Mouse (Mus musculus) c-Kit-positive CD71-positive TER-119-positive erythroid progenitor cells, embryonic 14.5 days (primary cell): ENCODE data around the gene Atg2b.

Source experiments
- DNase-seq: peaks from one replicate; pipeline ENCODE4 v3.0.0-alpha.2; 2013; ENCODE audit warnings: low spot score

Gene Atg2b

DNA sequence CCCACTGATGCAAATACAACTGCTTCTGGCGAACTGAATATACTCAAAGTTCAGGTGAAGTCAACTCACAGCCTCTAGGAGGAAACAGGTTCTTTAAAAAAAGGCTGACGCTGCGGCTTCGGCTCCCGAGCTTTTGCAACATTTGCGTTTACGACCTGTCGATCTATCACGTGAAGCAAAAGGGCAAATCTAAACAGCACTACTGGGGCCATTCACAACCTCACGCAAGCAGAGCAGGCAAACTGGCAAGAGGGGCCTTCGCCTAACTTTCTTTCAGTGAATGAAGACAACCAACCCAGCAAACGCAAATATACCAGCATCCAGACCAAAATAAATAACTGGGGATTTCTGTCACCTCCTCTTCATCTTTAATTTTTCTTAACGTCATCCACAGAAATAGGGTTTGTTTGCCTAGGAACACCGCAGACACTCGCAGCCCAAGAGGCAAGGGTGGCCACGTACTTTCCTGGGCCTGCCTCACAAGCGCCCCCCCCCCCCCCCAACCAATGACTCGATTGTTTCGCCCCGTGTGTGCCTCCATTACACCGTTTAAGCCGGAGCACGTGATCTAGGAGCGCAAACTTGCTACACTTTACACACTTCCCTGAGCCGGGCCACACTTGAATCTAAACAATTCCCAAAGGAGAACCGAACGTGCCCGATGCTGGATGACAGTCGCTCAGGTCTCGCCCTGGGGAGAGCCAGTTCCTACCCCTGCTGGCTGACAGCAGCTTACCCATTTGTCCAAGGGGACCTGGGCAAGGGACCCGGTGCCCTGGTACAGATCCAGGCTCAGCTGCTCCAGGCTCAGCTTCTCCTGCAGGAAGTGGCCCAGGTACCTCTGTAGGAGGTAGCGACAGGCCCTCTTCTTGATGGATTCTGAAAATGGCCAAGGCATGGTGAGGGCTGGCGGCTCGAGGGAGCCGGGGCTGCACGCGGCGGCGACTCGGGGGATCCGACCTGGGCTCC is 794 bp downstream of the Atg2b start, which contains the start of gene Gskip:
Gene Gskip, plus strand, starts transcription at position 897 of the 969 bp plus-strand sequence.
- peak; percentile 64 for DNase-seq

DNA sequence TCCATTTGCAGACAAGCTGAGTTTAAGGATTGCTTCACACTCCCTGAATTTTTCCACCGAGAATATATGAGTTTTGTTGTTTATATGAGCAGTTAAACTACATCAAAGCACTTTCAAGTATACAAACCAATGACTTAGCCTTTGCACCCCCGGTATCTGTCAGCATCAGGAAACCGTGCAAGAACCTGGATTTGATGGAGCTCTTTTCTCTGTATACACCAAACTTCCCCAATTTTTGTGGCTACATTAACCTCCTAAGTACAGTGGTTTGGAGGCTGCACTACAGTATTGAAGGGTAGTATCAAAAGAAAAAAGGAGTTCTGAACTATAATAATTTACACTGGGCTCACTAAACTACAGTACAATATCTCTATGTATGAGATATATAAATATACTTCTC is 6.2 kb downstream of the Atg2b start:
- DNase-seq: no peak

DNA sequence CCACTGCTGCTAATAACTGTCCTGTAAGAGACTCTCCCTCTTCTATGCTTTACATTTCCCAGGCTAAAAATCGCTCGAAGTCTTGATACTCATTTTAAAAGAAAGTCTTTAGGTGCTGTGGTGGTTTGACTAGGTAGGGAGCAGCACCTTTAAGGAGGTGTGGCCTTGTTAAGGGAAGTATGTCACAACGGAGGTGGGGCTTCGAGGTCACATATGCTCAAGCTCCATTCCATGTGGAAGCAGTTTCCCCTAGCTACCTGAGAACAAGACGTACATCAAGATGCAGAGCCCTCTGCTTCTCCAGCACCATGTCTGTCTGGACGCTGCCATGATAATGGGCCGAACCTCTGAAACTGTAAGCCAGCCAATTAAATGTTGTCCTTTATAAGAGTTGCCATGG is 6.8 kb downstream of the Atg2b start:
- DNase-seq: no peak

DNA sequence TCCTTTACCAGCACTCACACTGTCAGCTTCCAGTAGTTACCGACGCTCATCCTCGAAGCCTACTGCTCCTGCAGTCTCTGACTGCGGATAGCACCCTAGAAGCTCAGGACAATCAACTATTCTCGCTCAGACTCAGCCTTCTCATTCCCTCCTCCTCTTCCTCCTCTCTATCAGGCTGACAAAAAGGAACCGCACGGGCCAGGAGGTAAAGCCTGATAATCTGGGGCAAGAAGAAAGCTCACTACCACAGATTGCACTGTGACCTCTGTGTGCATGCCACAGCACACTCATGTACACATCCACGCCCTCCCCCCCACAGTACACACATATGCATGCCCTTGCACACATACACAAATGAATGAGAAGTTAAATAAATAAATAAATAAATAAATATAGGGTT is 8.7 kb downstream of the Atg2b start:
- DNase-seq: no peak

GRCm38 (mm10) chr12:105655850-105656249 is 29.2 kb downstream of the Atg2b start:
- DNase-seq: no peak

GRCm38 (mm10) chr12:105642770-105643321 is 42.2 kb downstream of the Atg2b start:
- no peak for DNase-seq

- DNase-seq: no peak
Measured at GRCm38 (mm10) chr12:105637554-105637953, 47.5 kb downstream of the Atg2b start.

GRCm38 (mm10) chr12:105636551-105636950 is 48.5 kb downstream of the Atg2b start:
- DNase-seq: no peak

GRCm38 (mm10) chr12:105634374-105635067 is 50.5 kb downstream of the Atg2b start:
- no peak for DNase-seq

DNA sequence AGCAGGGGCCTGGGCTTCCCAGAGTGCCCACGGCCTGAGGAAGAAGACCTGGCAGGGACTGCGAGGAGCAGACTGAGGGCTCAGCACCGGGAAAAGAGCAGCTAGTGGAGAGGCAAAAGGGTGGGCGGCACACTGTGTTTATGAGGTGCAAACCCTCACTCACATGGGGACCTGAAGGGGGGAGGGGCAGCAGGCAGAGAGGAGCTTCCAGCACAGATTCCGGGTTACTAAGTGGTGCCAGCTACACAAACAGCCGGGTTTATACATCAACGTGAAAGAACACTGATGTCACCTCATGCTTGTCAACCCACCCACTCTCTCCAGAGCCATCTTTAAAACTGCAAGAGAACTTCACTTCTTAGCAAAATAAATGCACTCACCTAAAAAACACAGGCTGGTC is 59.2 kb downstream of the Atg2b start:
- no peak for DNase-seq

GRCm38 (mm10) chr12:105622981-105623539 is 62.0 kb downstream of the Atg2b start:
- DNase-seq: no peak

DNA sequence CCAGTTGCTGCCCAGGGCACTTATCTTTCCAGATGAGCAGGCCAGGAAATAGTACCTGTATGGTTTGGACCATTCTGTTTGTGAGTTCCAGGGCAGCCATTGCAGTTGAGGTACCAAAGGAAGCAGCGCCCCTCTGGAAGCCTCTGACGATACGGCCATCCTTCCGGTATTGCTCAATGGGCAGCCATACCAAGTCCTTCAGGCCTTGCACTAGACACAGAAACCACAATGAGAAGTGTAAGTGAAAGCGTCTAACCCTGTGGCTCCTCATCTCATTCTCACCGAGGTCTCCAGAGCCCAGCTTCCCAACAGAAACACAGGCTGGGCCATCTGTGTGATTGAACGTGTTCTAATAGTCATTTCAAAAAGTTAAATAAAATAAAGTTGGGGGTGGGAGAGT is 63.0 kb downstream of the Atg2b start:
- DNase-seq: no peak

GRCm38 (mm10) chr12:105613559-105613958 is 71.5 kb downstream of the Atg2b start:
- no peak for DNase-seq

- DNase-seq: peak; percentile 49
Measured at GRCm38 (mm10) chr12:105611748-105612147, 73.3 kb downstream of the Atg2b start.

GRCm38 (mm10) chr12:105611045-105611444 is 74.0 kb downstream of the Atg2b start:
- DNase-seq: no peak

DNA sequence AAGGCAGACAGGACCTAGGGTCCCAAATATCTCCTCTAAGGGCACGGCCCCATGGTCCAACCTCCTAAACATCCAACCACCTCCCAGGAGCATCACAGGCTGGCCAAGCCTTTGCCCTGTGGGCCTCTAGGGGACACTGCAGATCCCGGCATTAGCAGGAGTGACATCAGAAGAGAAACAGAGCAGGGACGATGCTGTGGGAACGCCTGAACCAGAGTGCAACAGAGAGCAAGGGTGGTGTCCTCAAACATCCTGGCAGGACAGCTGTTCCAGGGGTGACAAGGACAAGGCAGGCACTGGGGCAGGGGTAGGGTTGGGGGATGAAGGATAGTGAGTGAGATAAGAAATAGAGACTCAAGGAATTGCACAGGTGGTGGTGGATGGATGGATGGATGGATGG is 78.1 kb downstream of the Atg2b start:
- no peak for DNase-seq

DNA sequence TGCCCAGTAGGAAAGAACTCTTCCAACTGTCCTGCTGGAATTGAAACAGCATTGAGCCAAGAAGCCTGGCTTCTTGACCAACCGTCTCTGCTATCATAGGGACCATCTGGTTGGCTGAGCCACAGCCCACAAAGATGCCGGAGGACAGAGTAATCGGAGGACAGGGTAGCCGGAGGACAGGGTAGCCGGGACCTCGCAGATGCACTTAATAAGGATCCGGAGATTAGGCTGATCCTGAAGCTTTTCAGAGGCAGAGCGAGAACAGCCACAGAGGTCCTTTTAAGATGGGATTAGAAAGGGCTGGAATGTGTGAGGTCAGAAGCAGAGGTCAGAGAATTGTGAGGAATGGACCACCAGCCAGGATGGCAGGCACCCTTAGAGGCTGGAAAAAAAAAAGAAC is 79.8 kb downstream of the Atg2b start:
- DNase-seq: no peak

- DNase-seq: no peak
Measured at GRCm38 (mm10) chr12:105603904-105604303, 81.1 kb downstream of the Atg2b start.

GRCm38 (mm10) chr12:105602581-105603210 is 82.3 kb downstream of the Atg2b start, which contains the start of gene Bdkrb1:
Gene Bdkrb1 (plus strand): TSS chr12:105603085.
- DNase-seq: no peak

GRCm38 (mm10) chr12:105601586-105601985 is 83.4 kb downstream of the Atg2b start:
- DNase-seq: no peak

- DNase-seq: no peak
Measured at GRCm38 (mm10) chr12:105599098-105599497, 85.9 kb downstream of the Atg2b start.

DNA sequence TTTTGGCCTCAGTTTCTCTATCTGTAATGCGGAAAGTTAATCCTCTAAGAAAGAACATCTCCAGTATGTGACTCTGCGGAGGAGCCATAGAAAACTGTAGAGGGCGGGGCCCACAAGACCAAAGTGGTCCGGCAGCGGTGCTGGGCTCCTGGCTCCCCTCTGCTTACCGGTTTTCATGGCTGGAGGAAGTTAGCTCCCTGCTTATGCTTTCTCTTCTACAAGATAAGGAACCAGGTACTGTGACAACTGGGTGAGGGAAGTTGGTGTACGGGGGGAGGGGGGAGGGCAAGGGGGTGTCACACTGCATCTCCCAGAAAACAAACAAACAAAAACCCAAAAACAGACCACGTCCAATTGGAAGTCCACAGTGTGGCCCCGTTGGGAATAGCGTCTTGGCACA is 86.5 kb downstream of the Atg2b start:
- no peak for DNase-seq
